Mouse (Mus musculus) heart, postnatal 4 days (tissue): ENCODE results near the gene Nppc. TPM values are rescaled to one million over a fixed set of nuclear protein-coding genes. Genes with fewer than 3 reads are reported as not detected.
A peak's percentile ranks its signal among the peaks of the same experiment; 100 is the strongest.

Experiments
- DNase-seq: peaks from one replicate; pipeline ENCODE4 v3.0.0; 2021
- total RNA-seq, 2 experiments: library from RNA; stranded (reverse); gene quantifications; 2 replicates each; pipeline ENCODE4 v1.2.3; 2021

Gene Nppc
- total RNA-seq: under 1 TPM; 0.69 to 0.86 TPM

GRCm38 (mm10) chr1:86670279-86671038 is at the start of gene Nppc:
TSS of gene Nppc (minus strand) at chr1:86670571.
- DNase-seq: peak; percentile 68

- DNase-seq: no peak
Measured at GRCm38 (mm10) chr1:86719391-86719790, 49.0 kb upstream of the Nppc start.

- no peak for DNase-seq
Measured at GRCm38 (mm10) chr1:86718190-86718589, 47.8 kb upstream of the Nppc start.

- no peak for DNase-seq
Measured at GRCm38 (mm10) chr1:86713054-86713453, 42.7 kb upstream of the Nppc start.

- DNase-seq: no peak
Measured at GRCm38 (mm10) chr1:86712045-86712444, 41.7 kb upstream of the Nppc start.

GRCm38 (mm10) chr1:86709546-86709945 is 39.2 kb upstream of the Nppc start:
- no peak for DNase-seq

- no peak for DNase-seq
Measured at GRCm38 (mm10) chr1:86705461-86705860, 35.1 kb upstream of the Nppc start.

GRCm38 (mm10) chr1:86703965-86704326 is 33.6 kb upstream of the Nppc start:
- DNase-seq: no peak

GRCm38 (mm10) chr1:86703300-86703964 is 33.1 kb upstream of the Nppc start, which contains the start of gene Dis3l2:
TSS of gene Dis3l2 (plus strand) at chr1:86703808.
- DNase-seq: peak; percentile 86

- no peak for DNase-seq
Measured at GRCm38 (mm10) chr1:86700367-86700766, 30.0 kb upstream of the Nppc start.

GRCm38 (mm10) chr1:86699346-86700136 is 29.2 kb upstream of the Nppc start:
- DNase-seq: no peak

- DNase-seq: no peak
Measured at GRCm38 (mm10) chr1:86698721-86699120, 28.4 kb upstream of the Nppc start.

- DNase-seq: no peak
Measured at GRCm38 (mm10) chr1:86696948-86697347, 26.6 kb upstream of the Nppc start.

- no peak for DNase-seq
Measured at GRCm38 (mm10) chr1:86691027-86691426, 20.7 kb upstream of the Nppc start.

GRCm38 (mm10) chr1:86687236-86687635 is 16.9 kb upstream of the Nppc start:
- no peak for DNase-seq

GRCm38 (mm10) chr1:86678667-86679066 is 8.3 kb upstream of the Nppc start:
- no peak for DNase-seq

GRCm38 (mm10) chr1:86677624-86678023 is 7.3 kb upstream of the Nppc start:
- peak; percentile 17 for DNase-seq

- DNase-seq: peak; percentile 62
Measured at GRCm38 (mm10) chr1:86675126-86675525, 4.8 kb upstream of the Nppc start.

- no peak for DNase-seq
Measured at GRCm38 (mm10) chr1:86674385-86674784, 4.0 kb upstream of the Nppc start.

- peak; percentile 76 for DNase-seq
Measured at GRCm38 (mm10) chr1:86669552-86670273, 658 bp downstream of the Nppc start.

GRCm38 (mm10) chr1:86665091-86665490 is 5.3 kb downstream of the Nppc start:
- no peak for DNase-seq

GRCm38 (mm10) chr1:86657071-86657470 is 13.3 kb downstream of the Nppc start:
- peak; percentile 49 for DNase-seq
